Mouse (Mus musculus): ENCODE measurements around the gene Ulk4. TPM values are rescaled to one million over a fixed set of nuclear protein-coding genes. Genes with fewer than 3 reads are reported as not detected.

Ulk4 gene
- polyA plus RNA-seq, 1 experiment from 2014 or later: 166 TPM

- H3K36me3 ChIP-seq (ENCODE audit: control insufficient read depth, insufficient read depth, low read length): no peaks in the 10 kb centered on the region
- no peak overlapping the region for H3K27ac ChIP-seq (ENCODE audit: low read depth, low read length)
- H3K9ac ChIP-seq (ENCODE audit: low read depth, low read length): no peak overlapping the region
- H3K4me2 ChIP-seq (replicated peaks; ENCODE audit: low read depth, low read length): no peak overlapping the region
- H3K9me3 ChIP-seq (ENCODE audit: control insufficient read depth, low read length): peaks cover 5% of the 10 kb centered on the region; the same call in 1 of the 2 replicates
- H3K4me1 ChIP-seq (ENCODE audit: control insufficient read depth, insufficient read depth, low read length): peaks cover 6% of the 10 kb centered on the region; the same call in 1 of the 2 replicates
- H3K27me3 ChIP-seq (ENCODE audit: control insufficient read depth, insufficient read depth, low read length): no peaks in the 10 kb centered on the region
- 87% methylated on average over 5 of the region's 5 CpGs for WGBS
- no peak overlapping the region for H3K4me3 ChIP-seq (ENCODE audit: low read length)
- ATAC-seq (ENCODE audit: low FRiP score, low TSS enrichment): no peak
These were observed 2.2 kb upstream of the Ulk4 start for GRCm38 (mm10) chr9:121279216-121279615.

DNA sequence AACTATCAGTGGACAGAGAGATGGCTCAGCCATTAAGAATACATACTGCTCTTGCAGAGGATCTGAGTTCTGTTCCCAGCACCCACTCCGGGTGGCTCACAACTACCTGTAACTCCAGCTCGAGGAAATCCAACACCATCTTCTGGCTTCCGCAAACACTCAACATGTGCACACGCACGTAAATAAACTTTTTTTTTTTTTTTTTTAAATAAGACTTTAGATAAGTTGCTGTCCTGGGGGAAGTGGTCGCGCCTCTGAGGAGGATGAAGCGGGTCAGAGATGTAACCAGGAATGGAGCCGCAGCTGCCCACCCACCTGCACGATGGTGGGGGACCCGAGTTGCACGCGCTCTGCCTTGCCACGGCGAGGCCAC lies 266 bp downstream of the Ulk4 start:
- ATAC-seq (ENCODE audit: low FRiP score, low TSS enrichment): no peak
- Histone ChIP-seq H3K9ac (ENCODE audit: low read depth, low read length) (peak overlapping the region; percentile 63), H3K4me3 (ENCODE audit: low read length) (peak overlapping the region; percentile 77), H3K9me3 (ENCODE audit: control insufficient read depth, low read length) (0 out of 2 replicates have a peak, but pooled peaks cover 2% of the 10 kb centered on the region), H3K4me2 (replicated peaks; ENCODE audit: low read depth, low read length) (peak overlapping the region; percentile 82), H3K27me3 (ENCODE audit: control insufficient read depth, insufficient read depth, low read length) (no peaks in the 10 kb centered on the region), H3K27ac (ENCODE audit: low read depth, low read length) (no peak overlapping the region), H3K4me1 (ENCODE audit: control insufficient read depth, insufficient read depth, low read length) (peaks cover 6% of the 10 kb centered on the region; the same call in 1 of the 2 replicates), H3K36me3 (ENCODE audit: control insufficient read depth, insufficient read depth, low read length) (no peaks in the 10 kb centered on the region)
- 16% methylated on average over 15 of the region's 15 CpGs for WGBS

- H3K4me3 ChIP-seq (ENCODE audit: low read length): no peak overlapping the region
- 0 out of 2 replicates have a peak, but pooled peaks cover 2% of the 10 kb centered on the region for H3K9me3 ChIP-seq (ENCODE audit: control insufficient read depth, low read length)
- H3K4me1 ChIP-seq (ENCODE audit: control insufficient read depth, insufficient read depth, low read length): peaks cover 5% of the 10 kb centered on the region; the same call in 1 of the 2 replicates
- H3K9ac ChIP-seq (ENCODE audit: low read depth, low read length): no peak overlapping the region
- no peak overlapping the region for H3K4me2 ChIP-seq (replicated peaks; ENCODE audit: low read depth, low read length)
- WGBS: 58% methylated on average over 4 of the region's 4 CpGs
- no peak overlapping the region for H3K27ac ChIP-seq (ENCODE audit: low read depth, low read length)
- no peaks in the 10 kb centered on the region for H3K36me3 ChIP-seq (ENCODE audit: control insufficient read depth, insufficient read depth, low read length)
- ATAC-seq (ENCODE audit: low FRiP score, low TSS enrichment): 0 out of 2 replicates have a peak, but pooled peaks have one; percentile 28
- no peaks in the 10 kb centered on the region for H3K27me3 ChIP-seq (ENCODE audit: control insufficient read depth, insufficient read depth, low read length)
These were observed 5.4 kb downstream of the Ulk4 start for GRCm38 (mm10) chr9:121271561-121271960.

- 93% methylated on average over 1 of the region's 1 CpGs for WGBS
These were observed 5.8 kb downstream of the Ulk4 start for GRCm38 (mm10) chr9:121271149-121271548.

GRCm38 (mm10) chr9:121265307-121265706 lies 11.7 kb downstream of the Ulk4 start:
- Histone ChIP-seq H3K27me3 (ENCODE audit: control insufficient read depth, insufficient read depth, low read length) (no peaks in the 10 kb centered on the region), H3K36me3 (ENCODE audit: control insufficient read depth, insufficient read depth, low read length) (no peaks in the 10 kb centered on the region; the same call in 1 of the 2 replicates), H3K27ac (ENCODE audit: low read depth, low read length) (no peak overlapping the region), H3K9me3 (ENCODE audit: control insufficient read depth, low read length) (no peaks in the 10 kb centered on the region), H3K4me3 (ENCODE audit: low read length) (no peak overlapping the region), H3K4me2 (replicated peaks; ENCODE audit: low read depth, low read length) (no peak overlapping the region), H3K9ac (ENCODE audit: low read depth, low read length) (no peak overlapping the region), H3K4me1 (ENCODE audit: control insufficient read depth, insufficient read depth, low read length) (no peaks in the 10 kb centered on the region)
- no peak for ATAC-seq (ENCODE audit: low FRiP score, low TSS enrichment)
- WGBS: 72% methylated on average over 10 of the region's 10 CpGs

More at GRCm38 (mm10) chr9:121271149-121271548, 5.8 kb downstream of the Ulk4 start:
- Histone ChIP-seq H3K27ac (ENCODE audit: low read depth, low read length) (no peak overlapping the region), H3K4me2 (replicated peaks; ENCODE audit: low read depth, low read length) (no peak overlapping the region), H3K4me3 (ENCODE audit: low read length) (no peak overlapping the region), H3K4me1 (ENCODE audit: control insufficient read depth, insufficient read depth, low read length) (peaks cover under 1% of the 10 kb centered on the region; the same call in 1 of the 2 replicates), H3K36me3 (ENCODE audit: control insufficient read depth, insufficient read depth, low read length) (no peaks in the 10 kb centered on the region), H3K9me3 (ENCODE audit: control insufficient read depth, low read length) (0 out of 2 replicates have a peak, but pooled peaks cover 2% of the 10 kb centered on the region), H3K27me3 (ENCODE audit: control insufficient read depth, insufficient read depth, low read length) (no peaks in the 10 kb centered on the region), H3K9ac (ENCODE audit: low read depth, low read length) (no peak overlapping the region)
- ATAC-seq (ENCODE audit: low FRiP score, low TSS enrichment): no peak

DNA sequence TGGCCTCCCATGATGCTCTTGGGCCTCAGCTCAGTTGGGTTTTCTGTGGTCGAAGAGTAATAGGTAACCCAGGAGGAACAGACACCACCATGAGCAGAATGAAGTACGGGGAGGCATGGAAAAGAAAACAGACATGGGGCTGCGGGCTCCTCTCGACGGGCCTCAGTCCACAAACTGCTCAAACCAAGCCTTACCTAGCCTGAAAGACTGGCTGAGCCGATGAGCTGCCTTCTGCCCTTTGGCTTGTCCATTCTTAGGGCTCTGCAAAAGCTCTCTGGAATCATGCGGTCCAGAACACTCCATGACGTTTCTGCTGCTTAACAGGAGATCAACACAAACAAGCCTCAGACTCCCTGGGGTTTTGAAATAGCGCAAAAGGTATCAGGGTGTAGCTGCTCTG lies 19.9 kb downstream of the Ulk4 start:
- Histone ChIP-seq H3K4me3 (ENCODE audit: low read length) (no peak overlapping the region), H3K9ac (ENCODE audit: low read depth, low read length) (no peak overlapping the region), H3K36me3 (ENCODE audit: control insufficient read depth, insufficient read depth, low read length) (no peaks in the 10 kb centered on the region), H3K9me3 (ENCODE audit: control insufficient read depth, low read length) (no peaks in the 10 kb centered on the region), H3K4me2 (replicated peaks; ENCODE audit: low read depth, low read length) (no peak overlapping the region), H3K4me1 (ENCODE audit: control insufficient read depth, insufficient read depth, low read length) (no peaks in the 10 kb centered on the region), H3K27me3 (ENCODE audit: control insufficient read depth, insufficient read depth, low read length) (no peaks in the 10 kb centered on the region), H3K27ac (ENCODE audit: low read depth, low read length) (no peak overlapping the region)
- WGBS: 86% methylated on average over 9 of the region's 9 CpGs
- ATAC-seq (ENCODE audit: low FRiP score, low TSS enrichment): no peak

DNA sequence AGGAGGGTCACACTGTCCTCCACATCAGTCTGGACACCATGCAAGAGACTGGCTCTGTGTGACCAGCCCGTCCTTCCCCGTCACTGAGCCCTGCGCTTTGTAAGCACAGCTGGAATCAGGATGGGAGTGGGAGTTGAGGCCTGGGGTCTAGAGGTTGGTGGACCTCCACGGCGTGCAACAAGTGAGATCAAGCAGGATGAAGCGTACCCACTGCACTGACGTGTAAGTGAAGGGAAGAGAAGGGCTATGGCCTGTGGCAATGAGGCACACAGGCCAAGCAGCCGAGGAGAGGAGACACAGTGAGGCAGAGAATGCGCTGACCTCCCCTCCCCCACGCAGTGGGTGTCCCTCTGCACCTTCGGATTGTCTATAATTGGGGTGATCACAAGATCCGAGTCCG lies 22.2 kb downstream of the Ulk4 start:
- no peaks in the 10 kb centered on the region for H3K4me1 ChIP-seq (ENCODE audit: control insufficient read depth, insufficient read depth, low read length)
- no peak for ATAC-seq (ENCODE audit: low FRiP score, low TSS enrichment)
- H3K27ac ChIP-seq (ENCODE audit: low read depth, low read length): no peak overlapping the region
- no peak overlapping the region for H3K4me3 ChIP-seq (ENCODE audit: low read length)
- H3K36me3 ChIP-seq (ENCODE audit: control insufficient read depth, insufficient read depth, low read length): no peaks in the 10 kb centered on the region
- 94% methylated on average over 13 of the region's 13 CpGs for WGBS
- no peaks in the 10 kb centered on the region for H3K27me3 ChIP-seq (ENCODE audit: control insufficient read depth, insufficient read depth, low read length)
- no peaks in the 10 kb centered on the region for H3K9me3 ChIP-seq (ENCODE audit: control insufficient read depth, low read length)
- H3K4me2 ChIP-seq (replicated peaks; ENCODE audit: low read depth, low read length): no peak overlapping the region
- no peak overlapping the region for H3K9ac ChIP-seq (ENCODE audit: low read depth, low read length)

- no peak overlapping the region for H3K27ac ChIP-seq (ENCODE audit: low read depth, low read length)
- H3K4me1 ChIP-seq (ENCODE audit: control insufficient read depth, insufficient read depth, low read length): no peaks in the 10 kb centered on the region
- no peaks in the 10 kb centered on the region for H3K9me3 ChIP-seq (ENCODE audit: control insufficient read depth, low read length)
- no peaks in the 10 kb centered on the region for H3K36me3 ChIP-seq (ENCODE audit: control insufficient read depth, insufficient read depth, low read length)
- ATAC-seq (ENCODE audit: low FRiP score, low TSS enrichment): no peak
- no peak overlapping the region for H3K4me3 ChIP-seq (ENCODE audit: low read length)
- no peaks in the 10 kb centered on the region for H3K27me3 ChIP-seq (ENCODE audit: control insufficient read depth, insufficient read depth, low read length)
- H3K4me2 ChIP-seq (replicated peaks; ENCODE audit: low read depth, low read length): no peak overlapping the region
- H3K9ac ChIP-seq (ENCODE audit: low read depth, low read length): no peak overlapping the region
- 80% methylated on average over 2 of the region's 2 CpGs for WGBS
These were observed 23.0 kb downstream of the Ulk4 start for GRCm38 (mm10) chr9:121253983-121254382.

DNA sequence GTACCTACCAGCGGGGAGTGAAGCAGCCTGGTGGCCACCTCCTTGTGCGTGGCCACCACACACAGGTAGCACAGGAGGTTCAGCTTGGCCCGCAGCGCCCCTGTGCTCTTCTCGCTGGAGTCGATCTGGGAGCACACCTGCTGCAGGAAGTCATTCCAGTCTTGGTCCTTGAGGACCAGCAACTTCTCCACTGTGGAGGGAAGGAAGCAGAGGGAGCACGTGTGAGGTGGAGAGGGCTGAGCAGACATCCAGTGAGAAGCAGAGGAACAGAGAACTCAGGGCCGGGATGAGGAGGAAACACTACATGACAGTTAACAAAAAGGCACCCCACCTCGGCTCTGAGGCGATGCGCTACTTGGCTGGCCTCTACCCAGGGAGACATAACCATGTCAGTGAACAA lies 26.1 kb downstream of the Ulk4 start:
- no peaks in the 10 kb centered on the region for H3K36me3 ChIP-seq (ENCODE audit: control insufficient read depth, insufficient read depth, low read length)
- no peak overlapping the region for H3K9ac ChIP-seq (ENCODE audit: low read depth, low read length)
- 96% methylated on average over 11 of the region's 11 CpGs for WGBS

More for the DNA sequence above, 26.1 kb downstream of the Ulk4 start:
- H3K4me3 ChIP-seq (ENCODE audit: low read length): no peak overlapping the region
- H3K27me3 ChIP-seq (ENCODE audit: control insufficient read depth, insufficient read depth, low read length): no peaks in the 10 kb centered on the region
- H3K9me3 ChIP-seq (ENCODE audit: control insufficient read depth, low read length): no peaks in the 10 kb centered on the region
- H3K4me1 ChIP-seq (ENCODE audit: control insufficient read depth, insufficient read depth, low read length): no peaks in the 10 kb centered on the region
- ATAC-seq (ENCODE audit: low FRiP score, low TSS enrichment): no peak
- no peak overlapping the region for H3K27ac ChIP-seq (ENCODE audit: low read depth, low read length)
- no peak overlapping the region for H3K4me2 ChIP-seq (replicated peaks; ENCODE audit: low read depth, low read length)
